Mouse (Mus musculus) forebrain, embryonic 15.5 days (tissue): ENCODE measurements at regions not wholly inside any gene's neighbourhood (a gene's known extent, or its start where the extent isn't known, plus 50 kb on each side); places are given as distances from the start of the nearest gene placed in this dataset.
A peak's percentile ranks its signal among the peaks of the same experiment; 100 is the strongest.

Experiments
- ATAC-seq: fragments of 200-750 bp; cut with Nextera tagmentation; replicated peaks from 2 replicates; pipeline ENCODE4 v1.8.0; 2017; ENCODE audit warnings: mild to moderate bottlenecking, moderate TSS enrichment, moderate library complexity
- H3K27ac ChIP-seq: fragments of 300-500 bp; sonication (generic); replicated peaks from 2 replicates; pipeline ENCODE4 v1.5.1; 2015; ENCODE audit warnings: mild to moderate bottlenecking, inconsistent platforms
- H3K27me3 ChIP-seq: fragments of 300-500 bp; sonication (generic); 2 replicates; pipeline ENCODE4 v1.6.1; 2015; ENCODE audit warnings: inconsistent platforms
- H3K36me3 ChIP-seq: fragments of 300-500 bp; sonication (generic); 2 replicates; pipeline ENCODE4 v1.6.1; 2015; ENCODE audit warnings: mild to moderate bottlenecking, inconsistent platforms
- H3K4me1 ChIP-seq: fragments of 300-500 bp; sonication (generic); 2 replicates; pipeline ENCODE4 v1.6.1; 2015; ENCODE audit warnings: inconsistent platforms
- H3K4me2 ChIP-seq: fragments of 300-500 bp; sonication (generic); replicated peaks from 2 replicates; pipeline ENCODE4 v1.6.1; 2015; ENCODE audit warnings: mild to moderate bottlenecking, inconsistent platforms
- H3K4me3 ChIP-seq: fragments of 300-500 bp; sonication (generic); 2 replicates; pipeline ENCODE4 v1.5.1; 2015; ENCODE audit warnings: mild to moderate bottlenecking, inconsistent platforms
- H3K9ac ChIP-seq: fragments of 300-500 bp; sonication (generic); replicated peaks from 2 replicates; pipeline ENCODE4 v1.6.1; 2015; ENCODE audit warnings: mild to moderate bottlenecking, inconsistent platforms
- H3K9me3 ChIP-seq: fragments of 300-500 bp; sonication (generic); 2 replicates; pipeline ENCODE4 v1.6.1; 2016; ENCODE audit warnings: inconsistent platforms
- WGBS: fragments of 180-500 bp; shearing (Covaris S2); methylation state at CpG from one replicate; pipeline ENCODE4 v1.1.7; 2015; ENCODE audit warnings: mixed read lengths; 5-methylcytosine and 5-hydroxymethylcytosine counted together

GRCm38 (mm10) chr10:56453578-56454069, 76.5 kb downstream of the Gja1 start:
- H3K27me3 ChIP-seq: no peaks in the 10 kb centered on the region
- no peak overlapping the region for H3K27ac ChIP-seq
- no peaks in the 10 kb centered on the region for H3K9me3 ChIP-seq
- WGBS: 88% methylated on average over 4 of the region's 4 CpGs
- H3K9ac ChIP-seq: no peak overlapping the region
- H3K4me2 ChIP-seq: no peak overlapping the region
- no peaks in the 10 kb centered on the region for H3K36me3 ChIP-seq
- H3K4me3 ChIP-seq: no peak overlapping the region
- no peaks in the 10 kb centered on the region for H3K4me1 ChIP-seq
- ATAC-seq: no peak

- Histone ChIP-seq H3K9ac (no peak overlapping the region), H3K4me3 (no peak overlapping the region), H3K36me3 (no peaks in the 10 kb centered on the region), H3K4me2 (no peak overlapping the region), H3K4me1 (no peaks in the 10 kb centered on the region), H3K9me3 (0 out of 2 replicates have a peak, but pooled peaks cover 3% of the 10 kb centered on the region), H3K27me3 (no peaks in the 10 kb centered on the region), H3K27ac (no peak overlapping the region)
- WGBS: 93% methylated on average over 2 of the region's 2 CpGs
- ATAC-seq: no peak
Measured at GRCm38 (mm10) chr10:56455867-56456468, 78.8 kb downstream of the Gja1 start.

GRCm38 (mm10) chr10:56468537-56468936, 91.4 kb downstream of the Gja1 start:
- ATAC-seq: no peak
- no peaks in the 10 kb centered on the region for H3K27me3 ChIP-seq
- 85% methylated on average over 6 of the region's 6 CpGs for WGBS
- H3K27ac ChIP-seq: no peak overlapping the region
- no peak overlapping the region for H3K4me3 ChIP-seq
- no peaks in the 10 kb centered on the region for H3K9me3 ChIP-seq
- no peak overlapping the region for H3K4me2 ChIP-seq
- H3K4me1 ChIP-seq: no peaks in the 10 kb centered on the region
- no peak overlapping the region for H3K9ac ChIP-seq
- no peaks in the 10 kb centered on the region for H3K36me3 ChIP-seq

- H3K4me3 ChIP-seq: no peak overlapping the region
- H3K36me3 ChIP-seq: no peaks in the 10 kb centered on the region
- no peaks in the 10 kb centered on the region for H3K27me3 ChIP-seq
- H3K4me1 ChIP-seq: no peaks in the 10 kb centered on the region
- no peak overlapping the region for H3K4me2 ChIP-seq
- H3K27ac ChIP-seq: no peak overlapping the region
- no peaks in the 10 kb centered on the region for H3K9me3 ChIP-seq
- no peak overlapping the region for H3K9ac ChIP-seq
- ATAC-seq: no peak
- whole genome bisulfite sequencing: 76% methylated on average over 15 of the region's 15 CpGs
Measured at GRCm38 (mm10) chr10:56468993-56469712, 92.0 kb downstream of the Gja1 start.

GRCm38 (mm10) chr10:56469895-56470294, 92.8 kb downstream of the Gja1 start:
- Histone ChIP-seq H3K4me3 (no peak overlapping the region), H3K36me3 (no peaks in the 10 kb centered on the region), H3K9ac (no peak overlapping the region), H3K4me1 (no peaks in the 10 kb centered on the region), H3K9me3 (no peaks in the 10 kb centered on the region), H3K27ac (no peak overlapping the region), H3K27me3 (no peaks in the 10 kb centered on the region), H3K4me2 (no peak overlapping the region)
- whole genome bisulfite sequencing: 79% methylated on average over 3 of the region's 3 CpGs
- no peak for ATAC-seq

GRCm38 (mm10) chr10:56474951-56475350, 97.8 kb downstream of the Gja1 start:
- H3K36me3 ChIP-seq: no peaks in the 10 kb centered on the region
- no peak overlapping the region for H3K9ac ChIP-seq
- no peak overlapping the region for H3K4me3 ChIP-seq
- H3K4me2 ChIP-seq: no peak overlapping the region
- no peaks in the 10 kb centered on the region for H3K9me3 ChIP-seq
- no peaks in the 10 kb centered on the region for H3K4me1 ChIP-seq
- 81% methylated on average over 6 of the region's 6 CpGs for WGBS
- no peak for ATAC-seq
- H3K27ac ChIP-seq: no peak overlapping the region
- H3K27me3 ChIP-seq: no peaks in the 10 kb centered on the region

GRCm38 (mm10) chr10:56482156-56482716, 105.1 kb downstream of the Gja1 start:
- H3K9ac ChIP-seq: no peak overlapping the region
- no peaks in the 10 kb centered on the region for H3K36me3 ChIP-seq
- no peak overlapping the region for H3K27ac ChIP-seq
- no peaks in the 10 kb centered on the region for H3K9me3 ChIP-seq
- no peak overlapping the region for H3K4me2 ChIP-seq
- no peak overlapping the region for H3K4me3 ChIP-seq
- no peak for ATAC-seq
- peaks cover 5% of the 10 kb centered on the region; the same call in 1 of the 2 replicates for H3K4me1 ChIP-seq
- no peaks in the 10 kb centered on the region for H3K27me3 ChIP-seq
- WGBS: 65% methylated on average over 9 of the region's 9 CpGs

GRCm38 (mm10) chr10:56484931-56485330, 107.8 kb downstream of the Gja1 start:
- no peaks in the 10 kb centered on the region for H3K9me3 ChIP-seq
- H3K4me3 ChIP-seq: no peak overlapping the region
- no peaks in the 10 kb centered on the region for H3K27me3 ChIP-seq
- H3K9ac ChIP-seq: no peak overlapping the region
- ATAC-seq: peak; percentile 86
- H3K36me3 ChIP-seq: no peaks in the 10 kb centered on the region
- no peak overlapping the region for H3K27ac ChIP-seq
- peaks cover 5% of the 10 kb centered on the region; the same call in 1 of the 2 replicates for H3K4me1 ChIP-seq
- WGBS: 58% methylated on average over 8 of the region's 8 CpGs
- no peak overlapping the region for H3K4me2 ChIP-seq

- no peaks in the 10 kb centered on the region for H3K36me3 ChIP-seq
- no peaks in the 10 kb centered on the region for H3K27me3 ChIP-seq
- no peak overlapping the region for H3K9ac ChIP-seq
- no peak overlapping the region for H3K27ac ChIP-seq
- H3K4me2 ChIP-seq: no peak overlapping the region
- WGBS: 75% methylated on average over 5 of the region's 5 CpGs
- H3K4me1 ChIP-seq: peaks cover 5% of the 10 kb centered on the region; the same call in 1 of the 2 replicates
- ATAC-seq: no peak
- H3K4me3 ChIP-seq: no peak overlapping the region
- H3K9me3 ChIP-seq: no peaks in the 10 kb centered on the region
Measured at GRCm38 (mm10) chr10:56485746-56486145, 108.6 kb downstream of the Gja1 start.

- ATAC-seq: no peak
- 83% methylated on average over 6 of the region's 6 CpGs for WGBS
- no peak overlapping the region for H3K27ac ChIP-seq
Measured at GRCm38 (mm10) chr10:56486584-56486983, 109.5 kb downstream of the Gja1 start.

GRCm38 (mm10) chr10:56493461-56493860, 116.3 kb downstream of the Gja1 start:
- Histone ChIP-seq H3K9me3 (no peaks in the 10 kb centered on the region), H3K4me1 (no peaks in the 10 kb centered on the region), H3K4me3 (no peak overlapping the region), H3K27ac (no peak overlapping the region), H3K9ac (no peak overlapping the region), H3K4me2 (no peak overlapping the region), H3K36me3 (no peaks in the 10 kb centered on the region), H3K27me3 (no peaks in the 10 kb centered on the region)
- 71% methylated on average over 1 of the region's 1 CpGs for WGBS
- no peak for ATAC-seq

More at GRCm38 (mm10) chr10:56486584-56486983, 109.5 kb downstream of the Gja1 start:
- no peak overlapping the region for H3K9ac ChIP-seq
- H3K4me2 ChIP-seq: no peak overlapping the region
- H3K9me3 ChIP-seq: no peaks in the 10 kb centered on the region
- H3K36me3 ChIP-seq: no peaks in the 10 kb centered on the region
- peaks cover 5% of the 10 kb centered on the region; the same call in 1 of the 2 replicates for H3K4me1 ChIP-seq
- H3K27me3 ChIP-seq: no peaks in the 10 kb centered on the region
- no peak overlapping the region for H3K4me3 ChIP-seq

- ATAC-seq: peak; percentile 73; the same call in 1 of the 2 replicates
- 28% methylated on average over 4 of the region's 4 CpGs for WGBS
Measured at GRCm38 (mm10) chr10:56495352-56495751, 118.2 kb downstream of the Gja1 start.

More at GRCm38 (mm10) chr10:56495352-56495751, 118.2 kb downstream of the Gja1 start:
- no peak overlapping the region for H3K4me3 ChIP-seq
- no peaks in the 10 kb centered on the region for H3K36me3 ChIP-seq
- H3K27ac ChIP-seq: no peak overlapping the region
- no peaks in the 10 kb centered on the region for H3K27me3 ChIP-seq
- H3K9me3 ChIP-seq: no peaks in the 10 kb centered on the region
- H3K4me1 ChIP-seq: no peaks in the 10 kb centered on the region
- no peak overlapping the region for H3K4me2 ChIP-seq
- no peak overlapping the region for H3K9ac ChIP-seq
